Mouse (Mus musculus): Measurements from ENCODE around the gene Rasal2. TPM values are rescaled to one million over a fixed set of nuclear protein-coding genes. Genes with fewer than 3 reads are reported as not detected.

Gene Rasal2
- polyA plus RNA-seq, 2 experiments: 0.58 to 1.1 TPM

GRCm38 (mm10) chr1:157285366-157285765 lies 127.0 kb downstream of the Rasal2 start:
- no peak overlapping the region for H3K4me2 ChIP-seq (ENCODE audit: low read depth)
- no peak overlapping the region for H3K9ac ChIP-seq (replicated peaks)
- H3K4me1 ChIP-seq (replicated peaks; ENCODE audit: control insufficient read depth in 2 of 2, insufficient read depth in 2 of 2, low read length in 1 of 2): no peaks in the 10 kb centered on the region
- 55% methylated on average over 3 of the region's 3 CpGs for WGBS (ENCODE audit: insufficient replicate concordance)
- H3K9me3 ChIP-seq (ENCODE audit: control insufficient read depth, low read length): no peaks in the 10 kb centered on the region
- H3K27ac ChIP-seq: no peak overlapping the region
- no peak overlapping the region for H3K4me3 ChIP-seq (ENCODE audit: insufficient read depth in 1 of 2, low read depth in 2 of 2, low read length in 2 of 2)
- no peak for ATAC-seq (ENCODE audit: insufficient read depth)
- DNase-seq (ENCODE audit: low read depth in 3 of 3, low spot score in 3 of 3): no peak
- no peak for TF ChIP-seq CTCF (IDR thresholded peaks at IDR 0.05; ENCODE audit: low read depth)
- TF ChIP-seq EP300 (IDR thresholded peaks at IDR 0.05; ENCODE audit: low read depth): no peak
- H3K27me3 ChIP-seq (ENCODE audit: control insufficient read depth, insufficient read depth, low read length): no peaks in the 10 kb centered on the region
- H3K36me3 ChIP-seq (replicated peaks; ENCODE audit: control insufficient read depth, insufficient read depth, low read depth): no peaks in the 10 kb centered on the region

GRCm38 (mm10) chr1:157280781-157281180 lies 131.6 kb downstream of the Rasal2 start:
- DNase-seq (ENCODE audit: low read depth in 3 of 3, low spot score in 3 of 3): peak in 1 of 3 experiments; percentile 3

GRCm38 (mm10) chr1:157275672-157276307 lies 136.6 kb downstream of the Rasal2 start:
- Histone ChIP-seq H3K4me2 (ENCODE audit: low read depth) (no peak overlapping the region), H3K4me3 (ENCODE audit: insufficient read depth in 1 of 2, low read depth in 2 of 2, low read length in 2 of 2) (no peak overlapping the region), H3K36me3 (replicated peaks; ENCODE audit: control insufficient read depth, insufficient read depth, low read depth) (no peaks in the 10 kb centered on the region), H3K27ac (no peak overlapping the region), H3K9ac (replicated peaks) (no peak overlapping the region), H3K27me3 (ENCODE audit: control insufficient read depth, insufficient read depth, low read length) (no peaks in the 10 kb centered on the region), H3K4me1 (replicated peaks; ENCODE audit: control insufficient read depth in 2 of 2, insufficient read depth in 2 of 2, low read length in 1 of 2) (no peaks in the 10 kb centered on the region), H3K9me3 (ENCODE audit: control insufficient read depth, low read length) (no peaks in the 10 kb centered on the region)
- no peak for ATAC-seq (ENCODE audit: insufficient read depth)
- WGBS (ENCODE audit: insufficient replicate concordance): 51% methylated on average over 4 of the region's 4 CpGs
- TF ChIP-seq EP300 (IDR thresholded peaks at IDR 0.05; ENCODE audit: low read depth) (no peak), CTCF (IDR thresholded peaks at IDR 0.05; ENCODE audit: low read depth) (no peak)
- DNase-seq (ENCODE audit: low read depth in 3 of 3, low spot score in 3 of 3): no peak

More at GRCm38 (mm10) chr1:157280781-157281180, 131.6 kb downstream of the Rasal2 start:
- Histone ChIP-seq H3K36me3 (replicated peaks; ENCODE audit: control insufficient read depth, insufficient read depth, low read depth) (no peaks in the 10 kb centered on the region), H3K9me3 (ENCODE audit: control insufficient read depth, low read length) (no peaks in the 10 kb centered on the region), H3K4me1 (replicated peaks; ENCODE audit: control insufficient read depth in 2 of 2, insufficient read depth in 2 of 2, low read length in 1 of 2) (no peaks in the 10 kb centered on the region), H3K9ac (replicated peaks) (no peak overlapping the region), H3K4me2 (ENCODE audit: low read depth) (no peak overlapping the region), H3K4me3 (ENCODE audit: insufficient read depth in 1 of 2, low read depth in 2 of 2, low read length in 2 of 2) (no peak overlapping the region), H3K27me3 (ENCODE audit: control insufficient read depth, insufficient read depth, low read length) (no peaks in the 10 kb centered on the region), H3K27ac (no peak overlapping the region)
- TF ChIP-seq EP300 (IDR thresholded peaks at IDR 0.05; ENCODE audit: low read depth) (no peak), CTCF (IDR thresholded peaks at IDR 0.05; ENCODE audit: low read depth) (no peak)
- ATAC-seq (ENCODE audit: insufficient read depth): no peak

GRCm38 (mm10) chr1:157267894-157268293 lies 144.5 kb downstream of the Rasal2 start:
- DNase-seq (ENCODE audit: low read depth in 3 of 3, low spot score in 3 of 3) (no peak), ATAC-seq (ENCODE audit: insufficient read depth) (no peak)
- no peaks in the 10 kb centered on the region for H3K36me3 ChIP-seq (replicated peaks; ENCODE audit: control insufficient read depth, insufficient read depth, low read depth)
- no peak overlapping the region for H3K4me3 ChIP-seq (ENCODE audit: insufficient read depth in 1 of 2, low read depth in 2 of 2, low read length in 2 of 2)
- no peaks in the 10 kb centered on the region for H3K27me3 ChIP-seq (ENCODE audit: control insufficient read depth, insufficient read depth, low read length)
- 65% methylated on average over 3 of the region's 3 CpGs for WGBS (ENCODE audit: insufficient replicate concordance)
- H3K9ac ChIP-seq (replicated peaks): no peak overlapping the region
- TF ChIP-seq EP300 (IDR thresholded peaks at IDR 0.05; ENCODE audit: low read depth) (no peak), CTCF (IDR thresholded peaks at IDR 0.05; ENCODE audit: low read depth) (no peak)
- no peak overlapping the region for H3K4me2 ChIP-seq (ENCODE audit: low read depth)
- H3K27ac ChIP-seq: no peak overlapping the region
- H3K9me3 ChIP-seq (ENCODE audit: control insufficient read depth, low read length): no peaks in the 10 kb centered on the region
- H3K4me1 ChIP-seq (replicated peaks; ENCODE audit: control insufficient read depth in 2 of 2, insufficient read depth in 2 of 2, low read length in 1 of 2): no peaks in the 10 kb centered on the region

- WGBS (ENCODE audit: insufficient replicate concordance): 48% methylated on average over 4 of the region's 4 CpGs
- ATAC-seq (ENCODE audit: insufficient read depth): no peak
- H3K4me1 ChIP-seq (replicated peaks; ENCODE audit: control insufficient read depth in 2 of 2, insufficient read depth in 2 of 2, low read length in 1 of 2): 0 out of 4 replicates have a peak, but pooled peaks cover 0 to 3% of the 10 kb centered on the region in 2 experiments
- H3K4me3 ChIP-seq (ENCODE audit: insufficient read depth in 1 of 2, low read depth in 2 of 2, low read length in 2 of 2): no peak overlapping the region
- H3K27me3 ChIP-seq (ENCODE audit: control insufficient read depth, insufficient read depth, low read length): no peaks in the 10 kb centered on the region
- no peak overlapping the region for H3K9ac ChIP-seq (replicated peaks)
- H3K9me3 ChIP-seq (ENCODE audit: control insufficient read depth, low read length): no peaks in the 10 kb centered on the region
- no peak overlapping the region for H3K27ac ChIP-seq
- no peaks in the 10 kb centered on the region for H3K36me3 ChIP-seq (replicated peaks; ENCODE audit: control insufficient read depth, insufficient read depth, low read depth)
- no peak overlapping the region for H3K4me2 ChIP-seq (ENCODE audit: low read depth)
- TF ChIP-seq CTCF (IDR thresholded peaks at IDR 0.05; ENCODE audit: low read depth): no peak
- no peak for DNase-seq (ENCODE audit: low read depth in 3 of 3, low spot score in 3 of 3)
These were observed 155.8 kb downstream of the Rasal2 start for GRCm38 (mm10) chr1:157256562-157256961.
